Mouse (Mus musculus) brain, embryonic 14.5 days (tissue): Measurements from ENCODE around the gene 5730522E02Rik.

ENCODE experiments used
- CTCF ChIP-seq: fragments of 200-500 bp; IDR thresholded peaks from 2 replicates; pipeline ENCODE4 v1.5.1; 2012; ENCODE audit warnings: inconsistent platforms, mild to moderate bottlenecking, moderate library complexity, borderline replicate concordance; ENCODE audit not compliant: insufficient read depth, insufficient read length; ENCODE audit errors: extremely low read depth
- POLR2A ChIP-seq: fragments of 200-500 bp; IDR thresholded peaks from 2 replicates; pipeline ENCODE4 v1.6.1; 2012; ENCODE audit warnings: mild to moderate bottlenecking, inconsistent platforms, borderline replicate concordance; ENCODE audit not compliant: poor library complexity, insufficient read depth, insufficient read length, severe bottlenecking; ENCODE audit errors: extremely low read depth

DNA sequence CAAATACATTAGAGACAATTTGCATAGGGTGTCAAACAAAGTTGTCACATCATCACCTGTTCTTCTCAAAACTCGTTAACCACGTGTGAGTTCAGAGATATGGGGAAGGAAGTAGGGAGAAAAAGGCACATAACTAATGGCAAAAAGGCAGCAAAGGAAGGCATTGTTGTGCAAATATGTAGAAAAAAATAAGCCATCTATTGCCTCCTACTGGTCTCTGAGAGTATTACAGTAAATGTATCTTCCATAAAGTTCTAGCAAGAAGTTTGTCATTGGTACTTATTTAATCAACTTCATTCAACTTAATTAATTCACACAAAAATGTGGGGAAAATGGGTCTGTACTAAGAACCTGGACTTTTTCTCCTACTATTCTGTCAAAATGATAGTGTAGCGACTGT, 466.9 kb downstream of the 5730522E02Rik start:
- TF ChIP-seq POLR2A (no peak), CTCF (no peak)
